Mouse (Mus musculus): ENCODE results near the gene Wipf2.

DNA sequence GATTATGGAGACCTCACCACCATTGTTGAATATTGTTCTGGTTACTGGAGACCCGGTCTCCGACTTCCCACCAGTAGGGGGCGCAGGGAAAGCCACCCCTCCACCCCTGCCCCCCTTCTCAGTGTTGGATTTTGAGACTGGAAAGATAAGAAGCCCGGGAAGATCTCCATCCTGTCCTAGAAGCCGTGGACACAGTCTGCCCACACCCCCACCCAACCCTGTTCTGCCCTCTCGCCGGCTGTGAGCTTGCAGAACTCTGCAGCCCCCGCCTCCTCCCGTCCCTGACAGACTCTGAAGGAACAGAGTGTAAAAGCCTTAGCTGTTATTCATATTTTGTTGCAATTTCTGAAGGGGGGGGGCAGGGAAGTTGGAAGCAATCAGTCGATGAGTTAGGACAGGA is 90.9 kb downstream of the Wipf2 start:
- no peak for TF ChIP-seq POLR2A (IDR thresholded peaks at IDR 0.05; ENCODE audit: low read depth, low read length)
- peak; percentile 79 for TF ChIP-seq CTCF (IDR thresholded peaks at IDR 0.05; ENCODE audit: extremely low read depth, insufficient read length, insufficient replicate concordance, low read depth, low read length)

Data from small intestine, adult 2 months (tissue).